Mouse (Mus musculus) ES-Bruce4 (cell line): ENCODE measurements around the gene Ssbp3.

Source experiments
- CTCF ChIP-seq: IDR thresholded peaks from one replicate; pipeline ENCODE4 v1.8.1; 2011; ENCODE audit warnings: low read depth, low read length
- EP300 ChIP-seq: IDR thresholded peaks from 2 replicates; pipeline ENCODE4 v1.6.1; 2011; ENCODE audit warnings: low read depth, low read length; ENCODE audit not compliant: insufficient read depth
- POLR2A ChIP-seq: IDR thresholded peaks from one replicate; pipeline ENCODE4 v1.8.1; 2011; ENCODE audit warnings: low read length; ENCODE audit not compliant: insufficient read depth

GRCm38 (mm10) chr4:107003199-107003598 is 92.7 kb downstream of the Ssbp3 start:
- TF ChIP-seq EP300 (no peak), POLR2A (no peak), CTCF (no peak)
